Mouse (Mus musculus) limb, embryonic 14.5 days (tissue): Measurements from ENCODE around the gene Cpne2. TPM values are rescaled to one million over a fixed set of nuclear protein-coding genes. Genes with fewer than 3 reads are reported as not detected.

ENCODE experiments used
- ATAC-seq: fragments of 200-750 bp; cut with Nextera tagmentation; 2 replicates; pipeline ENCODE4 v1.8.0; 2017; ENCODE audit warnings: low read depth, moderate number of reproducible peaks, moderate TSS enrichment; ENCODE audit not compliant: low FRiP score
- DNase-seq: peaks from one replicate; pipeline ENCODE4 v3.0.0-alpha.2; 2015; ENCODE audit warnings: low spot score
- H3K27ac ChIP-seq: fragments of 300-500 bp; sonication (generic); replicated peaks from 2 replicates; pipeline ENCODE4 v1.5.1; 2014; ENCODE audit warnings: low read depth, mild to moderate bottlenecking, low read length, moderate library complexity, mixed read lengths
- H3K27me3 ChIP-seq: fragments of 300-500 bp; sonication (generic); 2 replicates; pipeline ENCODE4 v1.6.1; 2014; ENCODE audit warnings: low read length, mixed read lengths; ENCODE audit not compliant: control insufficient read depth, insufficient read depth
- H3K36me3 ChIP-seq: fragments of 300-500 bp; sonication (generic); 2 replicates; pipeline ENCODE4 v1.6.1; 2014; ENCODE audit warnings: mild to moderate bottlenecking, low read length, moderate library complexity, mixed read lengths; ENCODE audit not compliant: control insufficient read depth, insufficient read depth
- H3K4me1 ChIP-seq: fragments of 300-500 bp; sonication (generic); 2 replicates; pipeline ENCODE4 v1.6.1; 2014; ENCODE audit warnings: antibody characterized with exemption, low read length, mixed read lengths; ENCODE audit not compliant: control insufficient read depth, insufficient read depth
- H3K4me2 ChIP-seq: fragments of 300-500 bp; sonication (generic); replicated peaks from 2 replicates; pipeline ENCODE4 v1.6.1; 2014; ENCODE audit warnings: low read depth, mild to moderate bottlenecking, low read length, moderate library complexity; ENCODE audit not compliant: severe bottlenecking
- H3K4me3 ChIP-seq: fragments of 300-500 bp; sonication (generic); replicated peaks from 2 replicates; pipeline ENCODE4 v1.5.1; 2014; ENCODE audit warnings: low read length
- H3K9ac ChIP-seq: fragments of 300-500 bp; sonication (generic); 2 replicates; pipeline ENCODE4 v1.6.1; 2014; ENCODE audit warnings: mild to moderate bottlenecking, low read depth, low read length, moderate library complexity; ENCODE audit not compliant: severe bottlenecking
- H3K9me3 ChIP-seq: fragments of 300-500 bp; sonication (generic); 2 replicates; pipeline ENCODE4 v1.6.1; 2016; ENCODE audit warnings: low read length; ENCODE audit not compliant: control insufficient read depth
- POLR2A ChIP-seq: fragments of 200-500 bp; IDR thresholded peaks from 2 replicates; pipeline ENCODE4 v1.8.0; 2012; ENCODE audit warnings: inconsistent platforms, mild to moderate bottlenecking, moderate library complexity, borderline replicate concordance; ENCODE audit not compliant: insufficient read depth, insufficient read length; ENCODE audit errors: extremely low read depth
- WGBS: fragments of 180-500 bp; shearing (Covaris S2); extraction: QIAGEN DNeasy Blood & Tissue Kit; methylation state at CpG from one replicate; pipeline ENCODE4 v1.1.7; 2014; 5-methylcytosine and 5-hydroxymethylcytosine counted together
- polyA plus RNA-seq, 2 experiments: library from polyadenylated mRNA; depleted of rRNA in 1 of 2; stranded (reverse) in 1 of 2; unstranded in 1 of 2; fragments of >200 nt; fragmentation: Nextera tagmentation in 1 of 2; extraction: Ambion mirVana in 1 of 2; gene quantifications; 2 replicates each; pipeline versions ENCODE4 v1.2.1 to v1.2.3; 2012 to 2014

The Cpne2 gene
- polyA plus RNA-seq, 2 experiments: 12.1 to 24.7 TPM

DNA sequence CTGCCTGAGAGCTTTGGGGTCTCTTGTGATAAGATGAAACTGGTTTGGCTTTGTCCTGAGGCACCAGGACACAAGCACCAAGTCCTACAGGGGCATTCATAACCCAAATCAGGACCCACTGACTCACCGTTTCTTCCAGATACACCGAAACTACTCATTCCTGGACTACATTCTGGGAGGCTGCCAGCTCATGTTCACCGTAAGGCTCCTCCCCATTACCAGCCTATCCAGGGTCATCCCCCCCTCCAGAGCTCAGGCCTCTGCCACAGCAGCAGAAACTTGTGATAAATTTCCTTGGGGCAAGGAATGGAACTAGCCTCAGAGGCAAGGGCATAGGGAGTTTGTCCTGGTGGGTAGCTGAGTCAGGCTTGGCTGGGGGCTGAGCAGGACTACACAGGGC, 24.5 kb downstream of the Cpne2 start:
- no peak overlapping the region for H3K4me3 ChIP-seq
- no peak overlapping the region for H3K9ac ChIP-seq
- H3K36me3 ChIP-seq: no peaks in the 10 kb centered on the region
- TF ChIP-seq POLR2A: no peak
- ATAC-seq (no peak), DNase-seq (no peak)
- 52% methylated on average over 3 of the region's 3 CpGs for WGBS
- no peak overlapping the region for H3K27ac ChIP-seq
- H3K4me2 ChIP-seq: no peak overlapping the region
- H3K9me3 ChIP-seq: no peaks in the 10 kb centered on the region
- H3K27me3 ChIP-seq: no peaks in the 10 kb centered on the region
- H3K4me1 ChIP-seq: no peaks in the 10 kb centered on the region

DNA sequence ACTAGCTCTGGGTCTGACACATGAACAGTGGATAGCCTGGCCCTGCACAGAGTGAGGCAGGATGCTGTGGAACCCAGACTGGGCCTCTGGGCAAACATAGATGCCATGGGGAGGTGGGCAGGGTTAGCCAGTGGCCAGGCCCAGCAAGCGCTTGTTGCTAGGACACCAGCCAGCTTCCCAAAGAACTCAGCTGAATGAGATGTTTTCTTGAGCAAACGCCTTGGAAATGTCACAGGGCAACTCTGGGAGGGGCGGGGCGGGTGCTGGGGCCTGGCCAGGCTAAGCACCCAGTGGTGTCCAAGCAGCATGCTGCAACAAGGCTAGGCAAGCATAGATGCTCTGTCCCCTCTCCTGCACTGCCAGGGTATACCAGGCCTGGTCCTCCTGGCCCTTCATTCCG, 28.5 kb downstream of the Cpne2 start:
- Histone ChIP-seq H3K27me3 (no peaks in the 10 kb centered on the region), H3K36me3 (no peaks in the 10 kb centered on the region), H3K4me1 (no peaks in the 10 kb centered on the region), H3K9ac (no peak overlapping the region), H3K4me2 (no peak overlapping the region), H3K9me3 (no peaks in the 10 kb centered on the region), H3K4me3 (no peak overlapping the region), H3K27ac (no peak overlapping the region)
- TF ChIP-seq POLR2A: no peak
- 76% methylated on average over 5 of the region's 5 CpGs for WGBS
- DNase-seq (no peak), ATAC-seq (no peak)

DNA sequence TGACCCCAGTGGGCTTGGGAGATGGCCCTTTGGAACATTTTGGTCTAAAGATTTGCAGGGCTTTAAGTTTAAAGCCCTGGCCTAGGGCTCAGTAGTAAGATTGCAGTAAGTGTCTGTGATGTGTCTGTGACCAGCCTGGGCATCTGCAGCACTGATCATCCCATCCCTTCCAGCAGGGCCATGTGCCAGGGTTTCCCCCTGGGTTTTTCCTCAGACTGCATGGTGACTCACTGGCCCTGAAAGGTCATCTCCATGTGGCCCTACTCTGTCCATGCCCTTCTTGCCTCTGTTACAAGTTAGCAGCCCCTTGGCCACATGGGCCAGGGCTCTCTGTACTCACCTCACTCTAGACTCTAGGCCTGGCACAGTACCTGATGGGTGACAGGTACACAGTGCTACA, 31.6 kb downstream of the Cpne2 start:
- Histone ChIP-seq H3K36me3 (no peaks in the 10 kb centered on the region), H3K27me3 (no peaks in the 10 kb centered on the region), H3K27ac (no peak overlapping the region), H3K4me3 (no peak overlapping the region), H3K4me2 (no peak overlapping the region), H3K9ac (no peak overlapping the region), H3K9me3 (no peaks in the 10 kb centered on the region), H3K4me1 (0 out of 2 replicates have a peak, but pooled peaks cover 4% of the 10 kb centered on the region)
- ATAC-seq (no peak), DNase-seq (no peak)
- no peak for TF ChIP-seq POLR2A

DNA sequence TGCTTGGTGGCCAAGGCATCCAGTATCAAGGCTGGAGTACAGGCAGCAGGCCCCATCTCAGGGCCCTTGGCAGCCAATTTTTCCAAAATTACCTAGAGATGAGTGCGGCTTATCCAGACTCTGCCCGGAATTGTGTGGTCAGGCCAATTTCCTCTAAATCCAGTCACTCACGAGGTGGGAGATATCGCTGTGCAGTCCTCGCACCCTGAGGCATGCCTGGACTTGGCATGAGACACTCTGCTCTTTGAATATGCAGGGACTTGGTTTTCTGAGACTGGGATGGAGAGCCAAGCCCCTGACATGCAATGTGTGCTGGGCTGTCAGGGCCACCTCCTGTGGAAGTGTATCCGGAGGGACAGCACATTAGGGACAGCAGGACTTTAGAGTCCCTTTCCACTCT, 33.2 kb downstream of the Cpne2 start:
- H3K9me3 ChIP-seq: no peaks in the 10 kb centered on the region
- no peak for TF ChIP-seq POLR2A
- DNase-seq (no peak), ATAC-seq (no peak)
- H3K36me3 ChIP-seq: no peaks in the 10 kb centered on the region
- 0 out of 2 replicates have a peak, but pooled peaks cover 4% of the 10 kb centered on the region for H3K4me1 ChIP-seq
- no peak overlapping the region for H3K9ac ChIP-seq
- 71% methylated on average over 6 of the region's 6 CpGs for WGBS
- H3K4me2 ChIP-seq: no peak overlapping the region
- no peaks in the 10 kb centered on the region for H3K27me3 ChIP-seq
- no peak overlapping the region for H3K27ac ChIP-seq
- no peak overlapping the region for H3K4me3 ChIP-seq

DNA sequence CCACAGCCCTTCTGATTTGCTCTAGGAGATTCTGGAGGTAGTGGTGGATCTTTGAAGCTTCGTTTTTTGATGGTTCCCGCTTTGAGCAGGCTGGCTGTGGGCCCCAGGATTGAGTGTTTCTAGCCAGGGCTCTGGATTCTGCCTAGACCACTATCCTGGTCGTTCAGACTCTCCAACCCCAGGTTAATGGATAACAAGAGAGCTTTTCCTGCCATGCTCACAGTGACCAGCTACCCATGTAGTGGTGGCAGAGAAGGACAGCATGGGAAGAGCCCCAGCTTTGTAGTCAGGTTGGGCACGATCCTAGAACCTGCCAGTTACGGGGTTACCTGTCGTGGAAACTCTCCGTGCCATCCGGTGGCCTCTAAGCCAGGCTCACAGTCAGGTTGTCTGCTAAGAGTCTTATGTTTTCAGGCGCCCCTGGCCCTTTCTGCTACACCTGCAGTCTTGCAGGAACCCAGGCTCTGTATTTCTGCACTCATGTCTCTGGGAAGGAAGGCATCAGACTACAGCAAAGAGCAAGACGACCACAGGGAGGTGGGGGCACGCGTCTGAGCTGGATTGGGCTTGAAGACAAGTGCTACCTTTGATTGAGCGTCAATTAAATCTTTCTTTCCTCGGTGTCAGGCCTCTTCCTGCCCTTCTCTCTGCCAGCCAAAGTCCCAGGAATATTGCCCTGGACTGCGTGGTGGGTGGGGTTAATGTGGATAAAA, 33.8 kb downstream of the Cpne2 start:
- Histone ChIP-seq H3K27me3 (no peaks in the 10 kb centered on the region), H3K27ac (no peak overlapping the region), H3K4me1 (0 out of 2 replicates have a peak, but pooled peaks cover 4% of the 10 kb centered on the region), H3K36me3 (no peaks in the 10 kb centered on the region), H3K4me3 (no peak overlapping the region), H3K4me2 (no peak overlapping the region), H3K9ac (0 out of 2 replicates have a peak overlapping the region, but pooled peaks have one; percentile 7), H3K9me3 (no peaks in the 10 kb centered on the region)
- TF ChIP-seq POLR2A: no peak
- DNase-seq: no peak
- ATAC-seq: no peak
- 57% methylated on average over 15 of the region's 15 CpGs for WGBS
